Mouse (Mus musculus) intestine, postnatal 0 days (tissue): ENCODE measurements at regions not wholly inside any gene's neighbourhood (a gene's known extent, or its start where the extent isn't known, plus 50 kb on each side); places are given as distances from the start of the nearest gene placed in this dataset.

Source experiments
- ATAC-seq: fragments of 200-750 bp; cut with Nextera tagmentation; 2 replicates; pipeline ENCODE4 v1.8.0; 2017; ENCODE audit warnings: mild to moderate bottlenecking, moderate TSS enrichment, moderate library complexity
- H3K27ac ChIP-seq: fragments of 300-500 bp; sonication (generic); 2 replicates; pipeline ENCODE4 v1.5.1; 2014; ENCODE audit warnings: mild to moderate bottlenecking, low read depth, low read length, moderate library complexity
- H3K27me3 ChIP-seq: fragments of 300-500 bp; sonication (generic); replicated peaks from 2 replicates; pipeline ENCODE4 v1.6.1; 2014; ENCODE audit warnings: low read length, mixed read lengths; ENCODE audit not compliant: control insufficient read depth, insufficient read depth
- H3K36me3 ChIP-seq: fragments of 300-500 bp; sonication (generic); 2 replicates; pipeline ENCODE4 v1.6.1; 2014; ENCODE audit warnings: mild to moderate bottlenecking, moderate library complexity; ENCODE audit not compliant: control insufficient read depth, insufficient read depth
- H3K4me1 ChIP-seq: fragments of 300-500 bp; sonication (generic); replicated peaks from 2 replicates; pipeline ENCODE4 v1.6.1; 2014; ENCODE audit warnings: antibody characterized with exemption, low read length, mixed read lengths; ENCODE audit not compliant: control insufficient read depth, insufficient read depth
- H3K4me2 ChIP-seq: fragments of 300-500 bp; sonication (generic); replicated peaks from 2 replicates; pipeline ENCODE4 v1.6.1; 2014; ENCODE audit warnings: low read depth, mild to moderate bottlenecking, moderate library complexity
- H3K4me3 ChIP-seq: fragments of 300-500 bp; sonication (generic); 2 replicates; pipeline ENCODE4 v1.5.1; 2014; ENCODE audit warnings: low read depth, low read length
- H3K9ac ChIP-seq: fragments of 300-500 bp; sonication (generic); 2 replicates; pipeline ENCODE4 v1.6.1; 2014; ENCODE audit warnings: mild to moderate bottlenecking, low read depth, low read length
- H3K9me3 ChIP-seq: fragments of 300-500 bp; sonication (generic); 2 replicates; pipeline ENCODE4 v1.6.1; 2016; ENCODE audit warnings: mixed run types; ENCODE audit not compliant: control insufficient read depth
- CTCF ChIP-seq: sonication (generic); IDR thresholded peaks from 2 replicates; pipeline ENCODE4 v1.5.1; 2016; ENCODE audit warnings: low read depth, mild to moderate bottlenecking, control low read depth, antibody characterized with exemption, moderate library complexity
- WGBS: fragments of 180-500 bp; shearing (Covaris S2); extraction: QIAGEN DNeasy Blood & Tissue Kit; methylation state at CpG from one replicate; pipeline ENCODE4 v1.1.7; 2014; 5-methylcytosine and 5-hydroxymethylcytosine counted together

- no peak for TF ChIP-seq CTCF
- H3K36me3 ChIP-seq = no peaks in the 10 kb centered on the region
- no peaks in the 10 kb centered on the region for H3K4me1 ChIP-seq
- WGBS = 74% methylated on average over 4 of the region's 4 CpGs
- no peak for ATAC-seq
- no peak overlapping the region for H3K4me2 ChIP-seq
- H3K27me3 ChIP-seq = 0 out of 2 replicates have a peak, but pooled peaks cover 3% of the 10 kb centered on the region
- no peak overlapping the region for H3K9ac ChIP-seq
- no peaks in the 10 kb centered on the region for H3K9me3 ChIP-seq
- H3K27ac ChIP-seq = no peak overlapping the region
- no peak overlapping the region for H3K4me3 ChIP-seq
Observed at GRCm38 (mm10) chr16:93003830-93004229, 177.9 kb upstream of the Runx1 start.

GRCm38 (mm10) chr16:92998689-92999088, 172.7 kb upstream of the Runx1 start:
- Histone ChIP-seq H3K4me3 (no peak overlapping the region), H3K9ac (no peak overlapping the region), H3K4me1 (no peaks in the 10 kb centered on the region), H3K4me2 (no peak overlapping the region), H3K27ac (no peak overlapping the region), H3K9me3 (no peaks in the 10 kb centered on the region), H3K27me3 (peaks cover 8% of the 10 kb centered on the region; the same call in 1 of the 2 replicates), H3K36me3 (no peaks in the 10 kb centered on the region)
- 84% methylated on average over 3 of the region's 3 CpGs for WGBS
- no peak for ATAC-seq
- no peak for TF ChIP-seq CTCF

- 48% methylated on average over 6 of the region's 6 CpGs for WGBS
- ATAC-seq = no peak
- TF ChIP-seq CTCF = no peak
Observed at GRCm38 (mm10) chr16:92997636-92998035, 171.7 kb upstream of the Runx1 start.

GRCm38 (mm10) chr16:92995993-92996350, 170.0 kb upstream of the Runx1 start:
- Histone ChIP-seq H3K36me3 (no peaks in the 10 kb centered on the region), H3K9ac (no peak overlapping the region), H3K27me3 (peaks cover 8% of the 10 kb centered on the region; the same call in 1 of the 2 replicates), H3K4me3 (no peak overlapping the region), H3K9me3 (no peaks in the 10 kb centered on the region), H3K27ac (no peak overlapping the region), H3K4me1 (no peaks in the 10 kb centered on the region), H3K4me2 (no peak overlapping the region)
- no peak for ATAC-seq
- WGBS = 68% methylated on average over 4 of the region's 4 CpGs
- TF ChIP-seq CTCF = no peak

More at GRCm38 (mm10) chr16:92997636-92998035, 171.7 kb upstream of the Runx1 start:
- no peak overlapping the region for H3K4me2 ChIP-seq
- no peak overlapping the region for H3K9ac ChIP-seq
- peaks cover 8% of the 10 kb centered on the region; the same call in 1 of the 2 replicates for H3K27me3 ChIP-seq
- no peaks in the 10 kb centered on the region for H3K36me3 ChIP-seq
- H3K4me3 ChIP-seq = no peak overlapping the region
- H3K4me1 ChIP-seq = no peaks in the 10 kb centered on the region
- no peaks in the 10 kb centered on the region for H3K9me3 ChIP-seq
- H3K27ac ChIP-seq = no peak overlapping the region

- no peak overlapping the region for H3K4me3 ChIP-seq
- H3K27ac ChIP-seq = no peak overlapping the region
- no peak for ATAC-seq
- WGBS = 74% methylated on average over 13 of the region's 13 CpGs
- no peak for TF ChIP-seq CTCF
- no peaks in the 10 kb centered on the region for H3K9me3 ChIP-seq
- no peaks in the 10 kb centered on the region for H3K4me1 ChIP-seq
- H3K36me3 ChIP-seq = no peaks in the 10 kb centered on the region
- no peak overlapping the region for H3K4me2 ChIP-seq
- H3K27me3 ChIP-seq = peaks cover 8% of the 10 kb centered on the region; the same call in 1 of the 2 replicates
- no peak overlapping the region for H3K9ac ChIP-seq
Observed at GRCm38 (mm10) chr16:92995132-92995992, 169.4 kb upstream of the Runx1 start.

GRCm38 (mm10) chr16:92992876-92993275, 166.9 kb upstream of the Runx1 start:
- no peaks in the 10 kb centered on the region for H3K9me3 ChIP-seq
- no peaks in the 10 kb centered on the region for H3K4me1 ChIP-seq
- H3K4me2 ChIP-seq = no peak overlapping the region
- peaks cover 8% of the 10 kb centered on the region; the same call in 1 of the 2 replicates for H3K27me3 ChIP-seq
- H3K36me3 ChIP-seq = no peaks in the 10 kb centered on the region
- TF ChIP-seq CTCF = no peak
- H3K9ac ChIP-seq = no peak overlapping the region
- WGBS = 37% methylated on average over 3 of the region's 3 CpGs
- H3K27ac ChIP-seq = no peak overlapping the region
- ATAC-seq = no peak
- no peak overlapping the region for H3K4me3 ChIP-seq
